Mouse (Mus musculus): ENCODE results near the gene Surf1.

- no peak for TF ChIP-seq CTCF (IDR thresholded peaks at IDR 0.05; ENCODE audit: borderline replicate concordance, insufficient read depth, low read length)
- TF ChIP-seq POLR2A (IDR thresholded peaks at IDR 0.05; ENCODE audit: low read depth, low read length) = no peak
Observed at GRCm38 (mm10) chr2:26943253-26943652, 26.9 kb upstream of the Surf1 start.

All from embryonic fibroblast, embryonic 13.5 days (primary cell).